Mouse (Mus musculus): Measurements from ENCODE around the gene Olfr1420. TPM values are rescaled to one million over a fixed set of nuclear protein-coding genes. Genes with fewer than 3 reads are reported as not detected.
"Not testable (repeated sequence)": the region's sequence is repeated elsewhere in the genome, so short reads cannot be mapped to it uniquely, and the experiment has no call there.

Gene Olfr1420
- total RNA-seq, 2 experiments from 2014 or later = not detected

DNA sequence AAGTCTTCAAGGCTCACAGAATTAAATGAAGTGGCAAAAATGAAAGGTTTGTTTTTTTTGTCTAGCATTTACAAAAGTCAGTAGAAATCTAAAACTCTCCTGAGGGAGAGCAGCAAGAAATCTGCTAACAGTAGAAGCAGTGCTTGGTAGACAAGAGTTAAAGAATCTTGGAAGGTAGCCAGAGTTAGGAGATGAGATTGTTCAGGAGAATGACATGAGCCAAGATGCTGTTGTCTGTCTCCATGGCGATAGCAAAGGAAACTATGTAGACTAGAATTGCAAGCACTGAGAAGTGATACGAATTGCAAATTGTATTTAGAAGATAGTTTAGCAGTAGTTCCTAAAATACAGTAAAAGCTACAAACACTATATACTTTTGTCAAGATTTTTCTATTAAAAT is 29.4 kb downstream of the Olfr1420 start:
- H3K27ac ChIP-seq = peak overlapping the region; percentile 0; the same call in 1 of the 2 replicates
- no peak for TF ChIP-seq CTCF (conservative IDR thresholded peaks at IDR 0.05)
- peak in 1 of 2 experiments; percentile 63 for DNase-seq (ENCODE audit: low spot score in 2 of 2)
- H3K4me3 ChIP-seq = peak overlapping the region; percentile 8; the same call in 1 of the 2 replicates

DNA sequence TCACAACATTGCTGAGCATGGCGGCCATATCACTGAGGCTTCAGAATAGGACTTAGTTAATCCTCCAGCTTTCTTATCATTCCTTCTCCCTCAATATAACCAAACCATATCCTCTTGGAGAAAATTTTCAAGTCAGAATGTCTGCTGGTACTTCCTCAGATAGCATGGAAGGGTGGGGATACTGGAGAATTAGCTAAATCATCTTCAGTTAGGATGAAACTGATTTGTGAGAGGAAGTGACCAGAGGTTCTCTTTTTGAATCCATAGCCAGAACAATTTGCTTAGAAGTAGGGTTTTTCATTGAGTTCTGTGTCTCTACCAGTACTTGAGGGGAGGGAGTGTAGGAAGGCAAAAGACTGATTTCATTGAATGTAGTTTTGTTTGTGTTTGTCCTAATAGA is 35.7 kb downstream of the Olfr1420 start:
- Histone ChIP-seq H3K4me3 (no peak overlapping the region), H3K27ac (no peak overlapping the region)
- no peak for TF ChIP-seq CTCF (conservative IDR thresholded peaks at IDR 0.05)
- DNase-seq (ENCODE audit: low spot score in 2 of 2) = no peak

DNA sequence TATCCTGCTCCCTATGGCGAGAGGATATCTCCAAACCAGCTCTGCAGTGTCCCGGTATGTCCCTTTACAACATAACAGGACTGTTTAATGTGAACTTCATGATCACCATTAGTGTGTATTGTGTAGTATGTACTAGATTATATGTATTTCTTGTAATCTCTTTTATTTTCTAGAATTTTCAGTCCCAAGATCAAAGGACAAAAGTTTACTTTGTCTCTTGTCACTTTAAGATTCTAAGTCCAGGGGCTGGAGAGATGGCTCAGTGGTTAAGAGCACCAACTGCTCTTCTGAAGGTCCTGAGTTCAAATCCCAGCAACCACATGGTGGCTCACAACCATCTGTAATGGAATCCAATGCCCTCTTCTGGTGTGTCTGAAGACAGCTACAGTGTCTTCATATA is 36.1 kb downstream of the Olfr1420 start:
- DNase-seq (ENCODE audit: low spot score in 2 of 2); H3K27ac ChIP-seq; H3K4me3 ChIP-seq: not testable (repeated sequence)

DNA sequence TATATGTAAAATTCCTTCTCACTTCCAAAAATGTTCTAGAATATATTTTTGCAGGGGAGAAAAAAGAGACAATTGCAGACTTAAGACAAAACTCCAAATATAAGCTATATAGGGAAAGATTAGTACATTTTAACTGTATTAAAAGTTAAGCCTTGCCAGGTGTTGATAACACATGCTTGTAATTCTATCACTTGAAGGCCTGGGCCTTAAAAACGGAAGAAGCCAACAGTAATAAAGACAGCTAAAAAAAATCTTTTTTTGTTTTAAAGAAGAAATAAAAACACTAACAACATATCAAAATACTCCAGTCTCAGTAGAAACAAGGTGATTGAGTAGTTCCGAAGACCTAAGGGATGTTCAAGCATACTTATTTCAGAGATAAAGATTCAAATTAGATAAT is 40.0 kb downstream of the Olfr1420 start:
- Histone ChIP-seq H3K27ac (no peak overlapping the region), H3K4me3 (no peak overlapping the region)
- TF ChIP-seq CTCF (conservative IDR thresholded peaks at IDR 0.05) = no peak
- DNase-seq (ENCODE audit: low spot score in 2 of 2) = no peak

DNA sequence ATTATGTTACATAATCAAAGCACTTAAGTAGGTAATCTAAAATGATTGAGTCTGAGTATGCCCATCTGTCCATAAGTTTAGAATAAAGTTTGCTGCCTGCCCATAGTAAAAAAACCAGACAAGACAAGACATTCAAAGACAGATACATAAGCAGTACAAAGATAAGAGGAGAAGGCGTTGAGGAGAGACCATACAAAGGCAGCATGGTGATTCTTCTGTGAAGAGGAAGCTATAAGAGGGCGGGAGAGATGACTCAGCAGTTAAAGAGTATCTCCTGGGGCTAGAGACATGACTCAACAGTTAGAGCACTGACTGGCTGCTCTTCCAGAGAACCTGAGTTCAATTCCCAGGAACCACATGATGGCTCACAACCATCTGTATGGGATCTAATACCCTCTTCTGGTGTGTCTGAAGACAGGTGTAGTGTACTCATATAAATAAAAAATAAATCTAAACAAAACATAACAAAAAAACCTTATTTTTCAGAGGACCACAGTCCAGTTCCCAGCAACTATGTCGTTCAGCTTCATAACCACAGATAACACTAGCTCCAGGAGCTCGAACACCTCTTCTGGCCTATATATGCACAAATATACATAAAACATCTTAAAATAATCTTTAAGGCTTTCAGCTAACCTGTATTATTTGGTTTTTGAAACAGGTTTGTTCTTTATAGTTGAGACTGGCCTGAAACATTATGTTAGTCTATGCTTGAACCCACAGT is 41.8 kb downstream of the Olfr1420 start:
- no peak overlapping the region for H3K27ac ChIP-seq
- no peak for TF ChIP-seq CTCF (conservative IDR thresholded peaks at IDR 0.05)
- no peak for DNase-seq (ENCODE audit: low spot score in 2 of 2)
- no peak overlapping the region for H3K4me3 ChIP-seq

DNA sequence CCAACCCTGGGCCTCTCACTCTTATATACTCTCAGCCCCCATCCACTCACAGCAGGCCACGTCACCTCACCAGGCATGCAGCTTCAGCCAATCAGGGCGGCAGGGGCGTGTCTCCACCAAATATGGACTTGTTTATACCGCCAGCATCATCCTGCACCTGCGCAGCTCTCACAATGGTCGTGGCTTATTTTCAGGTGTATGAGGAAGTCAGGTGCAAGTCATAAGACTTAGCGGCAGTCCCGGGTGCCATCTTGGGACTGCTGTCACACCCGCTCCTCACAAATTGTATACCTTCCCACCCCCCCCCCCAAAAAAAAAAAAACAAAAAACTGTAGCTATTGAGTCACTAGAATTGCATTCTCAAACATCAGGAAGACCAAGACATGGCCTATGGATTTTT is 60.1 kb downstream of the Olfr1420 start:
- not testable (repeated sequence) for DNase-seq (ENCODE audit: low spot score in 2 of 2); H3K4me3 ChIP-seq

More for the DNA sequence above, 60.1 kb downstream of the Olfr1420 start:
- not testable (repeated sequence) for H3K27ac ChIP-seq

Small RNAs within 50 kb of the gene (microRNA-seq; reads per million reads assigned to microRNA genes)
- gene Mir6994 = 1.7 to 4.2 reads per million in 2 experiments

Other genes with a start within 250 kb of the Olfr1420 start
- gene Ms4a3, start 245.7 kb upstream of the Olfr1420 start, total RNA-seq (2021) = not detected
- gene Oosp2, start 226.0 kb upstream of the Olfr1420 start, total RNA-seq (2021) = not detected
- gene Oosp1, start 195.4 kb upstream of the Olfr1420 start, total RNA-seq (2021) = not detected
- gene Oosp3, start 189.5 kb upstream of the Olfr1420 start, total RNA-seq (2021) = not detected
- gene Gif, start 139.0 kb upstream of the Olfr1420 start, total RNA-seq (2021) = not detected
- 10 to 100 TPM; 31.2 to 34.6 TPM for gene Mrpl16, start 116.2 kb upstream of the Olfr1420 start, total RNA-seq (2021)
- 10 to 100 TPM; 30.6 to 39.3 TPM for gene Stx3, start 67.2 kb upstream of the Olfr1420 start, total RNA-seq (2021)
- not detected for gene Olfr1417, start 47.3 kb upstream of the Olfr1420 start, total RNA-seq (2021)
- not detected for gene Olfr1418, start 25.5 kb upstream of the Olfr1420 start, total RNA-seq (2021)
- not detected for gene Olfr1419, start 11.5 kb upstream of the Olfr1420 start, total RNA-seq (2021)
- 10 to 100 TPM; 19.7 to 21.1 TPM for gene Patl1, start 25.8 kb downstream of the Olfr1420 start, total RNA-seq (2021)
- gene Osbp, start 79.4 kb downstream of the Olfr1420 start, total RNA-seq (2021) = 10 to 100 TPM; 50.3 to 50.9 TPM
- gene Olfr1423, start 154.8 kb downstream of the Olfr1420 start, total RNA-seq (2021) = not detected
- gene Olfr1424, start 176.1 kb downstream of the Olfr1420 start, total RNA-seq (2021) = not detected
- not detected for gene Olfr1425, start 191.2 kb downstream of the Olfr1420 start, total RNA-seq (2021)
- gene Olfr1426, start 205.4 kb downstream of the Olfr1420 start, total RNA-seq (2021) = not detected
- not detected for gene Olfr1427, start 216.8 kb downstream of the Olfr1420 start, total RNA-seq (2021)
- gene Olfr1428, start 229.3 kb downstream of the Olfr1420 start, total RNA-seq (2021) = not detected
- gene Olfr76, start 236.6 kb downstream of the Olfr1420 start, total RNA-seq (2021) = not detected